Mouse (Mus musculus) G1E (cell line): ENCODE measurements around the gene Nav3.

Experiments
- CTCF ChIP-seq: IDR thresholded peaks from 2 replicates; pipeline ENCODE4 v1.5.1; 2012; ENCODE audit warnings: low read depth, low read length, inconsistent platforms, mixed read lengths
- GATA1 ChIP-seq: IDR thresholded peaks from 2 replicates; pipeline ENCODE4 v1.6.1; 2012; ENCODE audit warnings: borderline replicate concordance, low read length, inconsistent platforms, mixed read lengths
- POLR2AphosphoS5 ChIP-seq: IDR thresholded peaks from 2 replicates; pipeline ENCODE4 v1.6.1; 2012; ENCODE audit warnings: low read depth, low read length, inconsistent platforms; ENCODE audit not compliant: insufficient replicate concordance
- TAL1 ChIP-seq: conservative IDR thresholded peaks from 2 replicates; pipeline ENCODE4 v1.6.1; 2012; ENCODE audit warnings: low read depth, low read length, inconsistent platforms, mixed read lengths

DNA sequence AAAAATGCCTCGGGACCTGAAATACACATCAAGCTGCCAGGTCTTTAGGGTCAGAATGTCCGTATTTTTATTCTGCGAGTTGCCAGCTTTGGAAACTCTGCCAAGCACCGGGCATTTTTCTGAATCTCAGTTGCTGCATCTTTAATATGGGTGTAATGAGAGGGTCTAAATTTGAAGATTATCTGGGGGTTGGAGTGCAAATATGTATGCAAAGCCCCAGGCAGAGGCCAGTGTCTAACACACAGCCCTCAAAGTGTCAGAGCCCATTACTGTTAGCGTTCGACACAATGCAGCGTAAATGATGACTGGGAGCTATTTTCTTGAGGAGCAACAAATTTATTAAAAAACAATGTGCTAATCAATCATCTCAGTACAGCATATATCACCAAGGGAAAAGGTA is 142.0 kb downstream of the Nav3 start:
- no peak for TF ChIP-seq CTCF
- TF ChIP-seq POLR2AphosphoS5, result no peak
- no peak for TF ChIP-seq TAL1
- TF ChIP-seq GATA1, result no peak
